Mouse (Mus musculus): Measurements from ENCODE around the gene Borcs6. TPM values are rescaled to one million over a fixed set of nuclear protein-coding genes. Genes with fewer than 3 reads are reported as not detected.

The Borcs6 gene
- polyA plus RNA-seq, 1 experiment: 14.3 TPM

DNA sequence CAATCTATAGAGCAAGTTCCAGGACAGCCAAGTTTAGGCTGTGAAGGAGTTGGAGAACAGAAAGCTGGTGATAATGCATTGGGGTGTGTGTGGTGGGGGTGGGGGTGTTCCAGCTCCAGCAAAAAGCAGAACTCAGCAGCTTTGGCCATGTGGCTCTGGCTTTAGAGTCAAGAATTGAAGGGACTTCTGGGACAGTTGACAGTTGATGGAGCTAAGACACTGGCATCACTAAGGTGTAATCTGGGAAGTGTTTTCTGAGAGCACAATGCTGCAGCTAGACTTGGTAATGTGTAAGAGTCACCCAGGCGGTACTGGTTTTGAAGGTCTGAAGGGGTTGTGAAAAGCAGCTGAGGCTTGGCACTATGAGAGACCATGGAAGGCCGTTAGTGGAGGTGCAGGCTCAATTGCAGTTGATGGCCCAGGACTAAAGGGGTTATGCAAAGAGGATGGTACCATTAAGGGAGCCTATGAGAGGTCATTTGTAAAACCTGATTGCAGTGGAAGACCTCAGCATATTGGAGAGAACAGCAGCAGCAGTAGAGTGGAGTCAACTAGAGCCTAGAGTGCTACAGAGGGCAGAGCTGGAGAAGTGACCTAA lies 6.6 kb upstream of the Borcs6 start:
- H3K79me3 ChIP-seq (ENCODE audit: low read depth): peaks cover 26% of the 10 kb centered on the region
- H3K36me3 ChIP-seq (ENCODE audit: control insufficient read depth, insufficient read depth): peaks cover 58% of the 10 kb centered on the region
- H3ac ChIP-seq (ENCODE audit: control insufficient read depth, insufficient read length, low read depth): no peak overlapping the region
- no peaks in the 10 kb centered on the region for H3K27me3 ChIP-seq (ENCODE audit: control insufficient read depth, insufficient read depth, insufficient read length)
- H3K79me2 ChIP-seq (ENCODE audit: control insufficient read depth, insufficient read depth): peaks cover 39% of the 10 kb centered on the region
- TF ChIP-seq USF1 (IDR thresholded peaks at IDR 0.05; ENCODE audit: low read depth): no peak
- TF ChIP-seq FOSL1 (IDR thresholded peaks at IDR 0.05; ENCODE audit: insufficient read depth, low read length, poor library complexity, severe bottlenecking): no peak
- H3K4me3 ChIP-seq (ENCODE audit: insufficient read depth, poor library complexity, severe bottlenecking): no peak overlapping the region

DNA sequence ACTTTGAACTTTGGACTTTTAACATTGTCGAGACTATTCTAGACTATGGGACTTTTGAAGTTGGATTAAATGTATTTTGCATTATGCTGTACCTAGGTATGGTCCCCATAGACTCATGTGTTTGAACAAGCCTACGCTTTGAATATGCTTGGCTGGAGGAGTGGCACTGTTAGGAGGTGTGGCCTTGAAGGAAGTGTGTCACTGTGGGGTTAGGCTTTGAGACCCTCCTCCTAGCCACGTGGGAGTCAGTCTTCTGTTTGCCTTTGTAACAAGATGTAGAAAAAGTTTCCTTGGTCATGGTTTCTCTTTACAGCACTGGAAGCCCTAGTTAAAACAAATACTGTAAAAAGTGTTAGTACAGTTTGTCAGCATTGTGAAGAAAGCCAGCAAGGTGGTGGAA lies 5.7 kb upstream of the Borcs6 start:
- peaks cover 17% of the 10 kb centered on the region for H3K79me3 ChIP-seq (ENCODE audit: low read depth)
- TF ChIP-seq USF1 (IDR thresholded peaks at IDR 0.05; ENCODE audit: low read depth): no peak
- TF ChIP-seq MYOG (IDR thresholded peaks at IDR 0.05; ENCODE audit: control insufficient read depth, extremely low read depth, insufficient read length): no peak
- TF ChIP-seq CTCF (IDR thresholded peaks at IDR 0.05; ENCODE audit: control insufficient read depth, insufficient read depth, insufficient read length): no peak
- TF ChIP-seq MYOD1 (IDR thresholded peaks at IDR 0.05; ENCODE audit: control insufficient read depth, insufficient read length, low read depth): no peak
- no peak for TF ChIP-seq MAX (IDR thresholded peaks at IDR 0.05)
- TF ChIP-seq FOSL1 (IDR thresholded peaks at IDR 0.05; ENCODE audit: insufficient read depth, low read length, poor library complexity, severe bottlenecking): no peak
- peaks cover 29% of the 10 kb centered on the region for H3K79me2 ChIP-seq (ENCODE audit: control insufficient read depth, insufficient read depth)
- H3ac ChIP-seq (ENCODE audit: control insufficient read depth, insufficient read length, low read depth): no peak overlapping the region
- H3K27me3 ChIP-seq (ENCODE audit: control insufficient read depth, insufficient read depth, insufficient read length): no peaks in the 10 kb centered on the region
- H3K36me3 ChIP-seq (ENCODE audit: control insufficient read depth, insufficient read depth): peaks cover 49% of the 10 kb centered on the region
- no peak overlapping the region for H3K4me3 ChIP-seq (ENCODE audit: insufficient read depth, poor library complexity, severe bottlenecking)

DNA sequence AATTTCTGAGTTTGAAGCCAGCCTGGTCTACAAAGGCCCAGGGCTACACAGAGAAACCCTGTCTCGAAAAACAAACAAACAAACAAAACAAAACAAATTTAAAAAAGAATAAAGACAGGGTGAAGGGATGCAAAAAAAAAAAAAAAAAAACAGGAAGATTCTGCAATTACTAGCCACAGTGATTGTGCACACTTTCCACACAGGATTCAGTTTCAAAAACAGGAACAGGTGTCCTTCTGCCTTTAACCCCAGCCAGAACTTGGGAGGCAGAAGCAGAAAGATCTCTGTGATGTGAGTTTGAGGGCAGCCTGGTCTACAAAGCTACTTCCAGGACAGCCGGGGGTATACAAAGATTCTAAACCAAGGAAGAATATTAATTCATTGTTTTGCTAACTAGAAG lies 1.3 kb upstream of the Borcs6 start:
- Histone ChIP-seq H3ac (ENCODE audit: control insufficient read depth, insufficient read length, low read depth) (peak overlapping the region; percentile 23), H3K4me3 (ENCODE audit: insufficient read depth, poor library complexity, severe bottlenecking) (peak overlapping the region; percentile 93), H3K79me3 (ENCODE audit: low read depth) (no peaks in the 10 kb centered on the region), H3K27me3 (ENCODE audit: control insufficient read depth, insufficient read depth, insufficient read length) (no peaks in the 10 kb centered on the region), H3K79me2 (ENCODE audit: control insufficient read depth, insufficient read depth) (peaks cover 9% of the 10 kb centered on the region), H3K36me3 (ENCODE audit: control insufficient read depth, insufficient read depth) (peaks cover 11% of the 10 kb centered on the region)
- peak; percentile 5 for TF ChIP-seq MYOD1 (IDR thresholded peaks at IDR 0.05; ENCODE audit: control insufficient read depth, insufficient read length, low read depth)
- no peak for TF ChIP-seq CTCF (IDR thresholded peaks at IDR 0.05; ENCODE audit: control insufficient read depth, insufficient read depth, insufficient read length)

DNA sequence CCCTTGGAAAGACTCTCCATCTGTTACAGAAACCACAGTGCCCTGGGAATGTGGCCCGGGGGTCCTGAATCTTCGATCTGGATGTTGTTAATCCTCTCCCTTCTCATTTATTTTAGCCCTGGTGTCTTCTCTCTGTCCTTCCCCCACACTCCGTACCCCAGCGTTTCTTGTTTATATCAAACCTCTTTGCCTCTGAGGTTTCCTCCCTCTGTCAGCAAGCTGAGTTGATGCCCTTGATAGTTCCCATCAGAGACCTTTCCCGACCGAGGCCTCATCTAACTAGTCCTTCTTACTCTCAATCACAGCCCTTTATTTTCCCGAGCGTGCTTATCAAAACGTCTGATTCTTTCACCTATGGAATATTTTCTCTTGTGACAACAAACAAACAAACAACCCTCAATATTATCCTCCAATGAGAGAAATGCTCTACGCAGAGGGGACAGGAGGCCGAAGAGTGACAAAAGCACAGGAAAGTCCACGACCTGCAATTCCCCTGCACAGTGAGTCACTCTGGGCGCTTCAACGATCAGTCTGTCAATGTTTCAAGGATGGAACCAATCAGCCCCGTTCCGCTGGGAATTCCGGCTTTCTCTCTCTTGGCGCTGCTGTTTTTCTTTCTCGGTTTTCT lies 674 bp upstream of the Borcs6 start:
- Histone ChIP-seq H3K79me2 (ENCODE audit: control insufficient read depth, insufficient read depth) (peaks cover 9% of the 10 kb centered on the region), H3K4me3 (ENCODE audit: insufficient read depth, poor library complexity, severe bottlenecking) (peak overlapping the region; percentile 93), H3K27me3 (ENCODE audit: control insufficient read depth, insufficient read depth, insufficient read length) (no peaks in the 10 kb centered on the region), H3ac (ENCODE audit: control insufficient read depth, insufficient read length, low read depth) (peak overlapping the region; percentile 64), H3K79me3 (ENCODE audit: low read depth) (no peaks in the 10 kb centered on the region), H3K36me3 (ENCODE audit: control insufficient read depth, insufficient read depth) (peaks cover 6% of the 10 kb centered on the region)
- TF ChIP-seq MYOG (IDR thresholded peaks at IDR 0.05; ENCODE audit: control insufficient read depth, extremely low read depth, insufficient read length) (no peak), CTCF (IDR thresholded peaks at IDR 0.05; ENCODE audit: control insufficient read depth, insufficient read depth, insufficient read length) (no peak), MYOD1 (IDR thresholded peaks at IDR 0.05; ENCODE audit: control insufficient read depth, insufficient read length, low read depth) (no peak), CEBPB (IDR thresholded peaks at IDR 0.05; ENCODE audit: low read depth) (no peak), USF1 (IDR thresholded peaks at IDR 0.05; ENCODE audit: low read depth) (no peak), MAX (IDR thresholded peaks at IDR 0.05) (no peak), FOSL1 (IDR thresholded peaks at IDR 0.05; ENCODE audit: insufficient read depth, low read length, poor library complexity, severe bottlenecking) (no peak)

DNA sequence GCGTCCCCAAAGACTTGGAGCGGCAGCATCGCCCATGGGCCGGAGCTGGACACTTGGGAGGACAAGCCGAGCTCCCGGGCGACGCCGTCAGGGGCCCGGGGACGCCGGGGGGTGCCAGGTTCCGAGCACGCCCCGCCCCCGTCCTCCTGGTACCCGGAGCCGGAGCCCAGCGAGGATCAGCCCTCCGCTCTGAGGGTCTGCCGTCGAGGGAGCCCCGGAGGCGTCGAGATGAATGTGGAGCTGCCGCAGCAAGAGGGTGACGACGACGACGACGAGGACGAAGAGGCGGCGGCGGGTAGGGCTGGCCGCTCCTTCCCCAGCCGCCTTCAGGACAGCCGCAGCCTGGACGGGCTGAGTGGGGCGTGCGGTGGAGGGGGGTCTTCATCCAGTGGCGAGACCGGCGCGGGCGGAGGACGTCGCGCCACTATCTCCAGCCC lies 476 bp downstream of the Borcs6 start:
- Histone ChIP-seq H3K36me3 (ENCODE audit: control insufficient read depth, insufficient read depth) (no peaks in the 10 kb centered on the region), H3K4me3 (ENCODE audit: insufficient read depth, poor library complexity, severe bottlenecking) (peak overlapping the region; percentile 93), H3K79me3 (ENCODE audit: low read depth) (no peaks in the 10 kb centered on the region), H3K27me3 (ENCODE audit: control insufficient read depth, insufficient read depth, insufficient read length) (no peaks in the 10 kb centered on the region), H3ac (ENCODE audit: control insufficient read depth, insufficient read length, low read depth) (peak overlapping the region; percentile 93), H3K79me2 (ENCODE audit: control insufficient read depth, insufficient read depth) (peaks cover 9% of the 10 kb centered on the region)
- no peak for TF ChIP-seq MAX (IDR thresholded peaks at IDR 0.05)
- no peak for TF ChIP-seq USF1 (IDR thresholded peaks at IDR 0.05; ENCODE audit: low read depth)
- TF ChIP-seq MYOD1 (IDR thresholded peaks at IDR 0.05; ENCODE audit: control insufficient read depth, insufficient read length, low read depth): no peak
- no peak for TF ChIP-seq FOSL1 (IDR thresholded peaks at IDR 0.05; ENCODE audit: insufficient read depth, low read length, poor library complexity, severe bottlenecking)
- TF ChIP-seq CTCF (IDR thresholded peaks at IDR 0.05; ENCODE audit: control insufficient read depth, insufficient read depth, insufficient read length): no peak
- no peak for TF ChIP-seq MYOG (IDR thresholded peaks at IDR 0.05; ENCODE audit: control insufficient read depth, extremely low read depth, insufficient read length)
- no peak for TF ChIP-seq CEBPB (IDR thresholded peaks at IDR 0.05; ENCODE audit: low read depth)
